Mouse (Mus musculus) kidney, embryonic 15.5 days (tissue): ENCODE data around the gene Myl3. TPM values are rescaled to one million over a fixed set of nuclear protein-coding genes. Genes with fewer than 3 reads are reported as not detected.

ENCODE experiments used
- ATAC-seq: fragments of 200-750 bp; cut with Nextera tagmentation; replicated peaks from 2 replicates; pipeline ENCODE4 v1.8.0; 2017; ENCODE audit warnings: moderate TSS enrichment; ENCODE audit not compliant: low FRiP score
- H3K27ac ChIP-seq: fragments of 300-500 bp; sonication (generic); 2 replicates; pipeline ENCODE4 v1.5.1; 2015; ENCODE audit warnings: mild to moderate bottlenecking, inconsistent platforms
- H3K27me3 ChIP-seq: fragments of 300-500 bp; sonication (generic); 2 replicates; pipeline ENCODE4 v1.6.1; 2015; ENCODE audit warnings: inconsistent platforms
- H3K36me3 ChIP-seq: fragments of 300-500 bp; sonication (generic); 2 replicates; pipeline ENCODE4 v1.6.1; 2015; ENCODE audit warnings: inconsistent platforms
- H3K4me1 ChIP-seq: fragments of 300-500 bp; sonication (generic); 2 replicates; pipeline ENCODE4 v1.6.1; 2015; ENCODE audit warnings: inconsistent platforms
- H3K4me2 ChIP-seq: fragments of 300-500 bp; sonication (generic); 2 replicates; pipeline ENCODE4 v1.6.1; 2015; ENCODE audit warnings: moderate library complexity, mild to moderate bottlenecking, inconsistent platforms
- H3K4me3 ChIP-seq: fragments of 300-500 bp; sonication (generic); replicated peaks from 2 replicates; pipeline ENCODE4 v1.5.1; 2015; ENCODE audit warnings: mild to moderate bottlenecking, inconsistent platforms
- H3K9ac ChIP-seq: fragments of 300-500 bp; sonication (generic); 2 replicates; pipeline ENCODE4 v1.6.1; 2015; ENCODE audit warnings: mild to moderate bottlenecking, inconsistent platforms
- H3K9me3 ChIP-seq: fragments of 300-500 bp; sonication (generic); replicated peaks from 2 replicates; pipeline ENCODE4 v1.6.1; 2016; ENCODE audit warnings: inconsistent platforms
- WGBS: fragments of 180-500 bp; shearing (Covaris S2); methylation state at CpG from one replicate; pipeline ENCODE4 v1.1.7; 2015; ENCODE audit warnings: mixed read lengths; 5-methylcytosine and 5-hydroxymethylcytosine counted together
- polyA plus RNA-seq: library from polyadenylated mRNA; unstranded; fragments of >200 nt; fragmentation: Nextera tagmentation; extraction: Ambion mirVana; gene quantifications from 2 replicates; pipeline ENCODE4 v1.2.1, GENCODE M21; 2015

Myl3 gene
- polyA plus RNA-seq, 1 experiment from 2014 or later = 1.8 TPM

GRCm38 (mm10) chr9:110732623-110733022 lies 9.0 kb upstream of the Myl3 start:
- WGBS = under 1% methylated on average over 26 of the region's 26 CpGs
- peaks cover 73% of the 10 kb centered on the region for H3K4me1 ChIP-seq
- H3K27ac ChIP-seq = peak overlapping the region; percentile 89
- no peaks in the 10 kb centered on the region for H3K9me3 ChIP-seq
- H3K4me2 ChIP-seq = peak overlapping the region; percentile 70
- peaks cover 25% of the 10 kb centered on the region for H3K36me3 ChIP-seq
- peak overlapping the region; percentile 37; the same call in 1 of the 2 replicates for H3K9ac ChIP-seq
- peak overlapping the region; percentile 40 for H3K4me3 ChIP-seq
- peak; percentile 94 for ATAC-seq
- H3K27me3 ChIP-seq = peaks cover 30% of the 10 kb centered on the region

- H3K36me3 ChIP-seq = peaks cover 25% of the 10 kb centered on the region
- peaks cover 25% of the 10 kb centered on the region for H3K27me3 ChIP-seq
- peaks cover 74% of the 10 kb centered on the region for H3K4me1 ChIP-seq
- H3K4me2 ChIP-seq = peak overlapping the region; percentile 70
- peak overlapping the region; percentile 40 for H3K4me3 ChIP-seq
- peak; percentile 24; the same call in 1 of the 2 replicates for ATAC-seq
- no peaks in the 10 kb centered on the region for H3K9me3 ChIP-seq
- H3K27ac ChIP-seq = peak overlapping the region; percentile 89
- peak overlapping the region; percentile 37; the same call in 1 of the 2 replicates for H3K9ac ChIP-seq
- WGBS = 4% methylated on average over 8 of the region's 8 CpGs
Measured at GRCm38 (mm10) chr9:110733102-110733501, 8.6 kb upstream of the Myl3 start.

DNA sequence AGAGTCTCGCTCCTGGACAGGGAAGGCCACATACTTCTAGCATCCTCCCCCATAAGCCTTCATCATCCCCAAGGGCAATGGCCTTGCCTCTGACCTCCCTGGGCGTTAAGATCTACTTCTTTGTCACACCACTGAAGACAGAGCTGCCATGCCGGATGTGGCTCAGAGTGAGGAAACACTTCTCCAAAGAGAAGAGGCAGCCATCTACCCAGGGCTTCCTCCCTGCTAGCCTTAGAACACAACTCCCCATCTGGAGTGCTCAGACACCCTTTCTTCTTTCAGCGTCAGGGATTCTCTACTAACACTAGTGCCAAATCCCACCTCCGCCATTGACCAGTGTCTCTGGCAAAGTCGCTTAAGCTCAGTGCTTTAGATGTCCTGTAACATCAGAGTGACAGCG lies 7.5 kb upstream of the Myl3 start:
- ATAC-seq = no peak
- Histone ChIP-seq H3K4me2 (no peak overlapping the region), H3K9ac (no peak overlapping the region), H3K4me3 (no peak overlapping the region), H3K27ac (no peak overlapping the region), H3K36me3 (peaks cover 17% of the 10 kb centered on the region), H3K27me3 (peaks cover 19% of the 10 kb centered on the region; the same call in 1 of the 2 replicates), H3K9me3 (no peaks in the 10 kb centered on the region), H3K4me1 (peaks cover 74% of the 10 kb centered on the region)
- 76% methylated on average over 7 of the region's 7 CpGs for WGBS

DNA sequence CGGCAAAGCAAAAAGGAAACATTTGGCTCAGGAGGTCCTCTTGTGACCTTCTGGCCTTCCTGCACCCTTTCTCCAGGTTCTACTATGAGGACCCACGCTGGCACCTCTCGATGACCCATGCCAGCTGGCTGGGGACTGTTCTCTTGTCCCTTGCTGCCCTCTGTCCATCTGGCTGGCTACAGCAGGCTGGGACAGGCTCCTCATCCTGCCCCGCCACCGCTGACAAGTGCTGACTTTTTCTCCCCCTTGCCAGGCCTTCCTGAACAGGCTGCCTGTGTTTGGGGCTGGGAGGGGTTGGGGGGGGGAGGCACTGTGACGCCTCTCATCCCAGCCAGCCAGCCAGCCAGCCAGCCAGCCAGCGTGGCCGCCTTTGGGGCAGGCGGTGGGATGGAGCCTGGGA lies 5.3 kb upstream of the Myl3 start:
- H3K27ac ChIP-seq = peak overlapping the region; percentile 15; the same call in 1 of the 2 replicates
- H3K4me3 ChIP-seq = no peak overlapping the region
- H3K9me3 ChIP-seq = no peaks in the 10 kb centered on the region
- H3K27me3 ChIP-seq = peaks cover 35% of the 10 kb centered on the region
- H3K4me1 ChIP-seq = peaks cover 78% of the 10 kb centered on the region
- ATAC-seq = no peak
- 26% methylated on average over 9 of the region's 9 CpGs for WGBS
- peak overlapping the region; percentile 7; the same call in 1 of the 2 replicates for H3K9ac ChIP-seq
- no peaks in the 10 kb centered on the region; the same call in 1 of the 2 replicates for H3K36me3 ChIP-seq
- no peak overlapping the region for H3K4me2 ChIP-seq

- H3K9ac ChIP-seq = no peak overlapping the region
- WGBS = 31% methylated on average over 1 of the region's 1 CpGs
Measured at GRCm38 (mm10) chr9:110738054-110738453, 3.6 kb upstream of the Myl3 start.

GRCm38 (mm10) chr9:110739961-110740360 lies 1.7 kb upstream of the Myl3 start:
- H3K27me3 ChIP-seq = peaks cover 45% of the 10 kb centered on the region

More at GRCm38 (mm10) chr9:110738054-110738453, 3.6 kb upstream of the Myl3 start:
- no peak overlapping the region for H3K4me2 ChIP-seq
- H3K9me3 ChIP-seq = no peaks in the 10 kb centered on the region
- H3K4me1 ChIP-seq = peaks cover 74% of the 10 kb centered on the region
- ATAC-seq = no peak
- no peak overlapping the region for H3K4me3 ChIP-seq
- no peak overlapping the region for H3K27ac ChIP-seq
- H3K36me3 ChIP-seq = no peaks in the 10 kb centered on the region; the same call in 1 of the 2 replicates
- H3K27me3 ChIP-seq = peaks cover 43% of the 10 kb centered on the region

GRCm38 (mm10) chr9:110742295-110742950 lies 762 bp downstream of the Myl3 start:
- Histone ChIP-seq H3K27me3 (peaks cover 41% of the 10 kb centered on the region), H3K4me1 (peaks cover 73% of the 10 kb centered on the region), H3K36me3 (no peaks in the 10 kb centered on the region; the same call in 1 of the 2 replicates), H3K9ac (peak overlapping the region; percentile 87), H3K4me3 (peak overlapping the region; percentile 80), H3K9me3 (no peaks in the 10 kb centered on the region), H3K4me2 (peak overlapping the region; percentile 91), H3K27ac (peak overlapping the region; percentile 91)
- ATAC-seq = peak; percentile 50
- under 1% methylated on average over 41 of the region's 71 CpGs for WGBS

More at GRCm38 (mm10) chr9:110739961-110740360, 1.7 kb upstream of the Myl3 start:
- WGBS = 92% methylated on average over 7 of the region's 7 CpGs
- H3K9ac ChIP-seq = no peak overlapping the region
- H3K4me3 ChIP-seq = no peak overlapping the region
- H3K27ac ChIP-seq = no peak overlapping the region
- ATAC-seq = no peak
- no peaks in the 10 kb centered on the region; the same call in 1 of the 2 replicates for H3K36me3 ChIP-seq
- peaks cover 73% of the 10 kb centered on the region for H3K4me1 ChIP-seq
- H3K9me3 ChIP-seq = no peaks in the 10 kb centered on the region
- peak overlapping the region; percentile 91; the same call in 1 of the 2 replicates for H3K4me2 ChIP-seq

DNA sequence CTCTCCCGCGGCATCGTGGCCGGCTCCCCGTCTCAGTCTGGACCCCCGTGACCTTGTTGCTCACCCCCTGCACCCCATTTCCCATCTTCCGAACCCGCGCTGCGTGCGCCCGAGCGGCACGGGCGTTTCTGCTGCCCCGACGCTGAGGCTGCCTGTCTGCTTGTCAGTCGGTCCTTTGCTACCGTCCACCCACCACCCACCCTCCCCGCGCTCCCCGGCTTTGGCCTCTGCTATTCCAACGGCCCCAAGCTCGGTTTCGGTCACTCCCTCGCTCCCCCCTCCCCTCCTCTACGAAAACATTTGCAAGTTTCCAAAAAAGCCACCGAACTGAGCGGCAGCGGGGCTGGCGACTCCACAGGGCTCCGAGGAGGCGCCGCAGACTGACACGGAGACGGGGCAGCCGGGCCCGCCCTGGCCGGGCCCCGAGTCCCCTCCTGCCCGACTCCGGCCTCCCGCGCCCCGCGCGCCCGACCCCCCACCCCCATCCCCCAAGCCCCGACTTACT lies 1.3 kb downstream of the Myl3 start:
- H3K36me3 ChIP-seq = no peaks in the 10 kb centered on the region; the same call in 1 of the 2 replicates
- ATAC-seq = peak; percentile 19; the same call in 1 of the 2 replicates
- peak overlapping the region; percentile 80 for H3K4me3 ChIP-seq
- no peaks in the 10 kb centered on the region for H3K9me3 ChIP-seq
- peak overlapping the region; percentile 91 for H3K4me2 ChIP-seq
- peak overlapping the region; percentile 91 for H3K27ac ChIP-seq
- H3K9ac ChIP-seq = peak overlapping the region; percentile 87
- H3K27me3 ChIP-seq = peaks cover 41% of the 10 kb centered on the region
- WGBS = under 1% methylated on average over 49 of the region's 49 CpGs
- H3K4me1 ChIP-seq = peaks cover 76% of the 10 kb centered on the region

GRCm38 (mm10) chr9:110743456-110744323 lies 2.0 kb downstream of the Myl3 start:
- no peaks in the 10 kb centered on the region; the same call in 1 of the 2 replicates for H3K36me3 ChIP-seq
- H3K9ac ChIP-seq = peak overlapping the region; percentile 87
- peak overlapping the region; percentile 91 for H3K4me2 ChIP-seq
- peaks cover 83% of the 10 kb centered on the region for H3K4me1 ChIP-seq
- 3% methylated on average over 55 of the region's 63 CpGs for WGBS
- peaks cover 41% of the 10 kb centered on the region for H3K27me3 ChIP-seq
- ATAC-seq = peak; percentile 30; the same call in 1 of the 2 replicates
- peak overlapping the region; percentile 80 for H3K4me3 ChIP-seq
- H3K9me3 ChIP-seq = no peaks in the 10 kb centered on the region
- peak overlapping the region; percentile 91 for H3K27ac ChIP-seq

DNA sequence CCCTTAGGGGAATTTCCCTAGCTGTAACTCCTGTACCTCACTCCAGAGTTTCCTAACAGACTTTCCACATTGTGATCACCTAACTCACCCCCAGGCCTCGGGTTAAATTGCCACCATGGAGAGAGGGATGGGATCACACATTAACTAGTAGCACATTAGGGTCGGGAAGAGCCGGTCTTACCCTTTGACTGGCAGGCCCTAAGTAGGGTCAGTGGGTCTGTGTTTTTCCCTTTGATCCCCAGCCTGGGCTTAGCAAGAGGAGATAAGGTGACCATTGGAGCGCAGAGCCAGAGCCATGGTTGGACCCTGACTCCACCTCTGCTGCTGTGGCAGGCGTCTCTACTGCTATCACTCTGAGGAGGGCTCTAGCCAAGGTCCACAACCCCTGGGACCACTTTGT lies 4.1 kb downstream of the Myl3 start:
- H3K9ac ChIP-seq = no peak overlapping the region
- ATAC-seq = peak; percentile 38
- H3K9me3 ChIP-seq = no peaks in the 10 kb centered on the region
- WGBS = 17% methylated on average over 5 of the region's 5 CpGs
- H3K27ac ChIP-seq = peak overlapping the region; percentile 90
- peaks cover 92% of the 10 kb centered on the region for H3K4me1 ChIP-seq
- no peaks in the 10 kb centered on the region for H3K36me3 ChIP-seq
- peaks cover 27% of the 10 kb centered on the region for H3K27me3 ChIP-seq
- 0 out of 2 replicates have a peak overlapping the region, but pooled peaks have one; percentile 6 for H3K4me3 ChIP-seq
- H3K4me2 ChIP-seq = peak overlapping the region; percentile 91

DNA sequence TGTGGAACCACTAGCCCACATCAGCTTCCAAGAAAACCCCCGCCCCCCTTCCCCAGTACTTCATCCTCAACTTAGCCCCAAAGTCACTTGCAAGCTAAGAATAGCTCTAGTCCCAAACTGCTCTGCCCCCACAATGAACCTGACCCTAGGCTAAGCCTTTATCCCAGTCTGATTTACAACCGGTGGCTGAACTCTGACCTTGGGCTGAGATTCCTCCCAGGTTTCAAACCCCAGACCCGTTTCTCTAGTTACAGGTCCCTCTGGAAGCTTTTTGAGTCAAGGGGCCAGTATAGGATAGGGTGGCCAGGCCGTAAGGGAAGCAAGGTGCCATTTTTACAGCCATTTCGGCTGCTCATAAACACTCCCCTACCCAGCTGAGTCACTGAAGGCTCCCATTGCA lies 4.6 kb downstream of the Myl3 start:
- Histone ChIP-seq H3K36me3 (no peaks in the 10 kb centered on the region), H3K27ac (peak overlapping the region; percentile 90), H3K9ac (no peak overlapping the region), H3K4me1 (peaks cover 93% of the 10 kb centered on the region), H3K4me2 (peak overlapping the region; percentile 91; the same call in 1 of the 2 replicates), H3K27me3 (peaks cover 24% of the 10 kb centered on the region), H3K9me3 (no peaks in the 10 kb centered on the region), H3K4me3 (peak overlapping the region; percentile 6; the same call in 1 of the 2 replicates)
- ATAC-seq = no peak; the same call in 1 of the 2 replicates
- 9% methylated on average over 5 of the region's 5 CpGs for WGBS
